Mouse (Mus musculus): ENCODE data around the gene Ppp2r5d. TPM values are rescaled to one million over a fixed set of nuclear protein-coding genes. Genes with fewer than 3 reads are reported as not detected.

The Ppp2r5d gene
- polyA plus RNA-seq, 1 experiment from 2014 or later = 73.9 TPM

GRCm38 (mm10) chr17:46661981-46662380, 42.9 kb downstream of the Ppp2r5d start:
- Histone ChIP-seq H3K9me3 (replicated peaks; ENCODE audit: control insufficient read depth, low read length) (no peaks in the 10 kb centered on the region), H3K9ac (ENCODE audit: low read length) (no peak overlapping the region), H3K4me3 (ENCODE audit: low read depth, low read length) (no peak overlapping the region), H3K27ac (ENCODE audit: low read depth, low read length) (no peak overlapping the region), H3K4me1 (ENCODE audit: control insufficient read depth, insufficient read depth, low read length) (no peaks in the 10 kb centered on the region), H3K27me3 (replicated peaks; ENCODE audit: control insufficient read depth, insufficient read depth, low read length) (no peaks in the 10 kb centered on the region), H3K4me2 (ENCODE audit: low read length) (no peak overlapping the region), H3K36me3 (ENCODE audit: control insufficient read depth, insufficient read depth, low read length) (peaks cover 95% of the 10 kb centered on the region)
- 91% methylated on average over 12 of the region's 12 CpGs for WGBS
- DNase-seq (ENCODE audit: low spot score) = no peak
- ATAC-seq = no peak

DNA sequence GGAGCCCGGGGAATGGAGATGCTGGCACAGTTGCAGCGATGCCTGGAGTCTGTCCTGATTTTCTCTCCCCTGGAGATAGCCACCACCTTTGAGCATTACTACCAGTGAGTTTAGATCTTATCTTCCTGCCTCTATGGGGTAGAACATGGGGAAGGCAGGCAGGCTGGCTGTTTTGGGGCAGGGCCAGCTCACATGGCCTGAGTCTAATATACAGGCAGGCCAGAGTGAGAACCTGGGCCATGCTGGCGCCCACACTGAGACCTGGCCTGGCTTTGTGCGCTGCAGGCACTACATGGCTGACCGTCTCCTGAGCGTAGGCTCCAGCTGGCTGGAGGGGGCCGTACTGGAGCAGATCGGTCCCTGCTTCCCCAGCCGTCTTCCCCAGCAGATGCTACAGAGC, 43.6 kb downstream of the Ppp2r5d start:
- 93% methylated on average over 9 of the region's 9 CpGs for WGBS

DNA sequence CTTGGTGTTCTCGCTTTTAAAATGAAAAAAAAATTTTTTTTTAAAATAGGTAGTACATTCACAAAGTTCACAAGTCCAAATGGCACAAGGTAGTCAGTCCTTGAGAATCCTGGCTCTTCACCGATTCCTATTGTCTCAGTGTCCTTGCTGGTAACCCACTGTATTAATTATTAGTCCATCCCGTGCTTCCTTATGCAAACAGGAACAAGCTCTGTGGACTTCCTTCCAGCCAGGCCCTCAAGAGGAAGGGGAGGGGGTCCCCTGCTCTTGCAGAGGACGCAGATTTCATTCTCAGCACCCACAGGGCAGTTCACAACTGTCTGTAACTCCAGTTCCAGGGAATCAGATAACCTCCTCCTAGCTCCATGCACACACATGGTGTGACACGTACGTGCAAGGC, 48.9 kb downstream of the Ppp2r5d start:
- Histone ChIP-seq H3K4me2 (ENCODE audit: low read length) (no peak overlapping the region), H3K27ac (ENCODE audit: low read depth, low read length) (no peak overlapping the region), H3K9ac (ENCODE audit: low read length) (no peak overlapping the region), H3K9me3 (replicated peaks; ENCODE audit: control insufficient read depth, low read length) (no peaks in the 10 kb centered on the region), H3K36me3 (ENCODE audit: control insufficient read depth, insufficient read depth, low read length) (peaks cover 80% of the 10 kb centered on the region), H3K4me3 (ENCODE audit: low read depth, low read length) (no peak overlapping the region), H3K27me3 (replicated peaks; ENCODE audit: control insufficient read depth, insufficient read depth, low read length) (no peaks in the 10 kb centered on the region), H3K4me1 (ENCODE audit: control insufficient read depth, insufficient read depth, low read length) (peaks cover 15% of the 10 kb centered on the region)
- DNase-seq (ENCODE audit: low spot score) (no peak), ATAC-seq (no peak)
- WGBS = 92% methylated on average over 6 of the region's 6 CpGs

More for the DNA sequence above, 43.6 kb downstream of the Ppp2r5d start:
- no peak overlapping the region for H3K4me3 ChIP-seq (ENCODE audit: low read depth, low read length)
- no peak overlapping the region for H3K27ac ChIP-seq (ENCODE audit: low read depth, low read length)
- H3K9ac ChIP-seq (ENCODE audit: low read length) = no peak overlapping the region
- no peaks in the 10 kb centered on the region for H3K9me3 ChIP-seq (replicated peaks; ENCODE audit: control insufficient read depth, low read length)
- ATAC-seq = no peak
- no peak for DNase-seq (ENCODE audit: low spot score)
- H3K4me2 ChIP-seq (ENCODE audit: low read length) = no peak overlapping the region
- H3K36me3 ChIP-seq (ENCODE audit: control insufficient read depth, insufficient read depth, low read length) = peaks cover 95% of the 10 kb centered on the region
- H3K4me1 ChIP-seq (ENCODE audit: control insufficient read depth, insufficient read depth, low read length) = no peaks in the 10 kb centered on the region
- no peaks in the 10 kb centered on the region for H3K27me3 ChIP-seq (replicated peaks; ENCODE audit: control insufficient read depth, insufficient read depth, low read length)

DNA sequence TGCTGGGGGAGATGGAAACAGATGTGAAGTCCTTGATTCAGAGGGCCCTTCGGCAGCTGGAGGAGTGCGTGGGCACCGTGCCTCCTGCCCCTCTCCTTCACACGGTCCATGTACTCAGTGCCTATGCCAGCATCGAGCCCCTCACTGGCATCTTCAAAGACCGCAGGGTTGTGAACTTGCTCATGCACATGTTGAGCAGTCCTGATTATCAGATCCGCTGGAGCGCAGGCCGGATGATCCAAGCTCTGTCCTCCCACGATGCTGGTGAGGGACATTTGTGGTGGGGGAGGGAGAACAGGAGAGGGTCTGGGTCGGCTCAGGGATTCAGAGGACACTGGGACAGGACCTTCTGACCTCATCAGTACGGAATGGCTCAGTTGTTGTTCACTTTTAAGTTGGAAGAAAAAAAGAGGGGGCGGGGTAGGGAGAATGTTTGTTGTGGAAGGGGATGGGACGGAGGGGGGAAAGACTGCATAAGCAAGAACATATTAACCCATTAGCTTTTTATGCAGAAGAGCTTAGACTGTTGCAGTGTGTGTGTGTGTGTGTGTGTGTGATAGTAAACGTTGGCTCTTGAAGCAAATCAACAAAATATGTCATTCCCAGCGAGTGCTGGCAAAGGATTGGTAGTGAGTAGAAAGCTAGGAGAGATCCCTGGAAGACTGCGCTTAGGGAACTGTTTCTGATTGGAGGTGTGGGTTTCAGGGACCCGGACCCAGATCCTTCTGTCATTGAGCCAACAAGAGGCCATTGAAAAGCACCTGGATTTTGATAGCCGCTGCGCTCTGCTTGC, 53.0 kb downstream of the Ppp2r5d start:
- no peak for ATAC-seq
- Histone ChIP-seq H3K27me3 (replicated peaks; ENCODE audit: control insufficient read depth, insufficient read depth, low read length) (no peaks in the 10 kb centered on the region), H3K9ac (ENCODE audit: low read length) (peak overlapping the region; percentile 93), H3K27ac (ENCODE audit: low read depth, low read length) (no peak overlapping the region), H3K4me2 (ENCODE audit: low read length) (peak overlapping the region; percentile 82), H3K4me3 (ENCODE audit: low read depth, low read length) (no peak overlapping the region), H3K9me3 (replicated peaks; ENCODE audit: control insufficient read depth, low read length) (no peaks in the 10 kb centered on the region), H3K4me1 (ENCODE audit: control insufficient read depth, insufficient read depth, low read length) (peaks cover 22% of the 10 kb centered on the region), H3K36me3 (ENCODE audit: control insufficient read depth, insufficient read depth, low read length) (peaks cover 49% of the 10 kb centered on the region)
- 77% methylated on average over 20 of the region's 20 CpGs for WGBS
- peak; percentile 47 for DNase-seq (ENCODE audit: low spot score)

GRCm38 (mm10) chr17:46651292-46651691, 53.6 kb downstream of the Ppp2r5d start:
- peak overlapping the region; percentile 66 for H3K4me3 ChIP-seq (ENCODE audit: low read depth, low read length)
- no peaks in the 10 kb centered on the region for H3K9me3 ChIP-seq (replicated peaks; ENCODE audit: control insufficient read depth, low read length)
- H3K9ac ChIP-seq (ENCODE audit: low read length) = peak overlapping the region; percentile 93
- no peaks in the 10 kb centered on the region for H3K27me3 ChIP-seq (replicated peaks; ENCODE audit: control insufficient read depth, insufficient read depth, low read length)
- H3K27ac ChIP-seq (ENCODE audit: low read depth, low read length) = 0 out of 2 replicates have a peak overlapping the region, but pooled peaks have one; percentile 92
- H3K4me1 ChIP-seq (ENCODE audit: control insufficient read depth, insufficient read depth, low read length) = peaks cover 26% of the 10 kb centered on the region
- H3K36me3 ChIP-seq (ENCODE audit: control insufficient read depth, insufficient read depth, low read length) = peaks cover 43% of the 10 kb centered on the region
- 77% methylated on average over 17 of the region's 17 CpGs for WGBS
- ATAC-seq (no peak), DNase-seq (ENCODE audit: low spot score) (no peak)
- H3K4me2 ChIP-seq (ENCODE audit: low read length) = peak overlapping the region; percentile 82

DNA sequence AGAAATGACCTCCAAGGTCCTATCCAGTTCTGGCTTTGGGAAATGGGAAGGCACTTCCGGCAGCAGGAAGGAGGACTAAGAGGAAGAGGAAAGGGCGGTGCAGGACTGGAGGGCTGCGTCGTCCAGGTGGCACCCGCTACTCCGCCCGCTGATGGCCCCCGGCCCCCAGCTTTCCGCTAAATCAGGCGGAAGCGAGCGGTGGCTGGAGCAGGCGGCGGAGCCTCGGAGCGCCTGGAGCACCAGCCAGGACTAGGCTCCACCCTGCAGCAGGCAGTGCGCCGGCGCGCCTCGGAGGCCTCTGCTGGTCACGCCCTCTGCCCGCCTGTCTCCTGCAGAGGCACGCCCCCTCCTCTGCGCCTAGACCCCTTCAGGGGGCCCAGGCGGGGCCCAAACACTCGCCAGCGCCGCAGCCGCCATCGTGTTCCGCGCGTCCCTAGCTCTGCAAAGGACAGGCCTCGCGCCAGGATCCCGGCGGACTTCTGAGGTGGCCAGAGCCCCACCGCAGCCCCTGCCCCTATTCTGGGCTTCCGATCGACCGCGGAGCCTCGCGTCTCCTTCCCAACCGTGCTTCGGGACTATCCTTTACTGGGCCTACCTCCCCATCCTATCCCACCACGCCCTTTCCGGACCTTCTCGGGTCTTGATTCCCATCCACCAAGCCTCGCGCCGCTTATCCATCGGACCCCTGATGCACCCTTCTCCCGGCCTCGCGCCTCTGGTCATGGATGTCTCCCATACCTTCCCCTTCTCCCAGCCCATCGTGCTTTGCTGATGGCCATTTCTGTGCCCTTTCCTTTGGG, 54.5 kb downstream of the Ppp2r5d start, which contains the start of gene Cul7:
TSS of gene Cul7 (plus strand) at position 106 of the 800 bp plus-strand sequence.
- Histone ChIP-seq H3K27ac (ENCODE audit: low read depth, low read length) (peak within 1 kb of the TSS; percentile 92), H3K4me3 (ENCODE audit: low read depth, low read length) (peak within 1 kb of the TSS; percentile 66), H3K27me3 (replicated peaks; ENCODE audit: control insufficient read depth, insufficient read depth, low read length) (no peaks in the 10 kb centered on the region), H3K36me3 (ENCODE audit: control insufficient read depth, insufficient read depth, low read length) (peaks cover 34% of the 10 kb centered on the region), H3K4me1 (ENCODE audit: control insufficient read depth, insufficient read depth, low read length) (peaks cover 26% of the 10 kb centered on the region), H3K9me3 (replicated peaks; ENCODE audit: control insufficient read depth, low read length) (no peaks in the 10 kb centered on the region), H3K4me2 (ENCODE audit: low read length) (peak within 1 kb of the TSS; percentile 82), H3K9ac (ENCODE audit: low read length) (peak within 1 kb of the TSS; percentile 93)
- under 1% methylated on average over 51 of the region's 58 CpGs for WGBS
- ATAC-seq (peak; percentile 94), DNase-seq (ENCODE audit: low spot score) (peak; percentile 98)

DNA sequence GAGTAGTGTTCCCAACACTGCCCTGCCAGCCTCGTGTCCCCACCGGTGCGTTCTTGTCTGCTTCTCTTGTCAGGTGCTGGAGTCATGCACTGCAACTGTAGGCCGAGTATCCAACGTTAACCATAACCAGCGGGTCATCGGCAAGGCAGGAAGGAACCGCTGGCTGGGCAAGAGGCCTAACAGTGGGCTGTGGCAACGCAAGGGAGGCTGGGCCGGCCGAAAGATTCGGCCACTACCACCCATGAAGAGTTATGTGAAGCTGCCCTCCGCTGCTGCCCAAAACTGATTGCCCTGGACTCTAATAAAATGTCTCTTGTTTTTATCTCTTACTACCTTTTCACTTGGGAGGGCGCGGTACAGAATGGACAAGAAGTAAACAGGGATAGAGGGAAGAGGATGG, 55.1 kb downstream of the Ppp2r5d start:
- H3K36me3 ChIP-seq (ENCODE audit: control insufficient read depth, insufficient read depth, low read length) = peaks cover 33% of the 10 kb centered on the region
- 38% methylated on average over 15 of the region's 15 CpGs for WGBS
- peak overlapping the region; percentile 66 for H3K4me3 ChIP-seq (ENCODE audit: low read depth, low read length)
- no peak for DNase-seq (ENCODE audit: low spot score)
- no peaks in the 10 kb centered on the region for H3K9me3 ChIP-seq (replicated peaks; ENCODE audit: control insufficient read depth, low read length)
- H3K27ac ChIP-seq (ENCODE audit: low read depth, low read length) = peak overlapping the region; percentile 92
- ATAC-seq = no peak
- peak overlapping the region; percentile 82 for H3K4me2 ChIP-seq (ENCODE audit: low read length)
- peak overlapping the region; percentile 93 for H3K9ac ChIP-seq (ENCODE audit: low read length)
- no peaks in the 10 kb centered on the region for H3K27me3 ChIP-seq (replicated peaks; ENCODE audit: control insufficient read depth, insufficient read depth, low read length)
- H3K4me1 ChIP-seq (ENCODE audit: control insufficient read depth, insufficient read depth, low read length) = peaks cover 30% of the 10 kb centered on the region

- Histone ChIP-seq H3K4me2 (ENCODE audit: low read length) (no peak overlapping the region), H3K36me3 (ENCODE audit: control insufficient read depth, insufficient read depth, low read length) (peaks cover 20% of the 10 kb centered on the region), H3K4me1 (ENCODE audit: control insufficient read depth, insufficient read depth, low read length) (peaks cover 33% of the 10 kb centered on the region), H3K4me3 (ENCODE audit: low read depth, low read length) (no peak overlapping the region), H3K27ac (ENCODE audit: low read depth, low read length) (no peak overlapping the region), H3K9ac (ENCODE audit: low read length) (no peak overlapping the region), H3K27me3 (replicated peaks; ENCODE audit: control insufficient read depth, insufficient read depth, low read length) (no peaks in the 10 kb centered on the region), H3K9me3 (replicated peaks; ENCODE audit: control insufficient read depth, low read length) (no peaks in the 10 kb centered on the region)
- WGBS = 92% methylated on average over 9 of the region's 9 CpGs
- DNase-seq (ENCODE audit: low spot score) (no peak), ATAC-seq (no peak)
Observed at GRCm38 (mm10) chr17:46648436-46648835, 56.5 kb downstream of the Ppp2r5d start.

All from forebrain, embryonic 14.5 days (tissue).